Mouse (Mus musculus) cerebellum, adult 2 months (tissue): ENCODE data around the gene Plcg1. TPM values are rescaled to one million over a fixed set of nuclear protein-coding genes. Genes with fewer than 3 reads are reported as not detected.

ENCODE experiments used
- DNase-seq, 2 experiments: peaks; one replicate each; pipeline ENCODE4 v3.0.0; 2021
- H3K27ac ChIP-seq: fragments of 200-500 bp; 2 replicates; pipeline ENCODE4 v1.5.1; 2012; ENCODE audit warnings: low read length, control low read depth, inconsistent platforms; ENCODE audit not compliant: insufficient read depth
- H3K27me3 ChIP-seq: fragments of 200-500 bp; 2 replicates; pipeline ENCODE4 v1.6.1; 2012; ENCODE audit warnings: inconsistent platforms, mild to moderate bottlenecking, low read length, moderate library complexity; ENCODE audit not compliant: control insufficient read depth, insufficient read depth
- H3K4me1 ChIP-seq: fragments of 200-500 bp; 2 replicates; pipeline ENCODE4 v1.6.1; 2011; ENCODE audit warnings: low read length; ENCODE audit not compliant: control insufficient read depth, insufficient read depth
- H3K4me3 ChIP-seq: fragments of 200-500 bp; replicated peaks from 2 replicates; pipeline ENCODE3; 2011; ENCODE audit warnings: mild to moderate bottlenecking, low read depth, low read length, control low read depth; ENCODE audit not compliant: insufficient read depth
- CTCF ChIP-seq: fragments of 200-500 bp; IDR thresholded peaks from 2 replicates; pipeline ENCODE4 v1.5.1; 2011; ENCODE audit warnings: low read depth, mild to moderate bottlenecking, control low read depth, low read length, moderate library complexity, borderline replicate concordance; ENCODE audit not compliant: insufficient read depth
- POLR2A ChIP-seq: fragments of 200-500 bp; IDR thresholded peaks from 2 replicates; pipeline ENCODE4 v1.6.1; 2011; ENCODE audit warnings: low read length, control low read depth, borderline replicate concordance; ENCODE audit not compliant: insufficient read depth
- WGBS: fragments of 180-500 bp; shearing (Covaris S2); methylation state at CpG from one replicate; pipeline ENCODE4 v1.1.7; 2018; 5-methylcytosine and 5-hydroxymethylcytosine counted together
- polyA plus RNA-seq: library from polyadenylated mRNA; depleted of rRNA; stranded (reverse); fragments of >200 nt; gene quantifications from 2 replicates; pipeline ENCODE4 v1.2.3, GENCODE M21; 2012; rRNA removed

The Plcg1 gene
- 73.1 and 74.5 TPM in 2 replicates for polyA plus RNA-seq

- peak; percentile 93 to 94 for DNase-seq
- H3K4me3 ChIP-seq = peak within 1 kb of the TSS; percentile 77
- TF ChIP-seq POLR2A (peak; percentile 37; the same call in 1 of the 2 replicates), CTCF (no peak)
- peaks cover 16% of the 10 kb centered on the region; the same call in 1 of the 2 replicates for H3K4me1 ChIP-seq
- WGBS = under 1% methylated on average over 95 of the region's 99 CpGs
- no peaks in the 10 kb centered on the region for H3K27me3 ChIP-seq
- peak within 1 kb of the TSS; percentile 54 for H3K27ac ChIP-seq
These were observed at the start of gene Plcg1 for GRCm38 (mm10) chr2:160731117-160731838. Plcg1 (plus strand) TSS chr2:160731300.

GRCm38 (mm10) chr2:160700271-160700670 lies 30.8 kb upstream of the Plcg1 start:
- no peak for DNase-seq
- Histone ChIP-seq H3K27me3 (no peaks in the 10 kb centered on the region), H3K4me1 (no peaks in the 10 kb centered on the region), H3K4me3 (no peak overlapping the region), H3K27ac (no peak overlapping the region)
- WGBS = 63% methylated on average over 5 of the region's 5 CpGs
- no peak for TF ChIP-seq CTCF
- no peak for TF ChIP-seq POLR2A

GRCm38 (mm10) chr2:160701603-160702002 lies 29.5 kb upstream of the Plcg1 start:
- WGBS = 57% methylated on average over 3 of the region's 3 CpGs
- no peak for DNase-seq
- no peaks in the 10 kb centered on the region for H3K4me1 ChIP-seq
- TF ChIP-seq CTCF = no peak
- TF ChIP-seq POLR2A = no peak
- H3K27me3 ChIP-seq = no peaks in the 10 kb centered on the region
- no peak overlapping the region for H3K27ac ChIP-seq
- no peak overlapping the region for H3K4me3 ChIP-seq

GRCm38 (mm10) chr2:160702824-160703223 lies 28.3 kb upstream of the Plcg1 start:
- Histone ChIP-seq H3K4me1 (no peaks in the 10 kb centered on the region), H3K4me3 (no peak overlapping the region), H3K27ac (no peak overlapping the region), H3K27me3 (no peaks in the 10 kb centered on the region)
- TF ChIP-seq POLR2A (no peak), CTCF (no peak)
- DNase-seq = no peak

GRCm38 (mm10) chr2:160707673-160708072 lies 23.4 kb upstream of the Plcg1 start:
- no peak overlapping the region for H3K4me3 ChIP-seq
- 86% methylated on average over 3 of the region's 3 CpGs for WGBS
- DNase-seq = no peak
- no peaks in the 10 kb centered on the region for H3K4me1 ChIP-seq
- no peak overlapping the region for H3K27ac ChIP-seq
- no peak for TF ChIP-seq CTCF
- no peak for TF ChIP-seq POLR2A
- H3K27me3 ChIP-seq = no peaks in the 10 kb centered on the region

- no peaks in the 10 kb centered on the region for H3K4me1 ChIP-seq
- no peaks in the 10 kb centered on the region for H3K27me3 ChIP-seq
- no peak for TF ChIP-seq POLR2A
- no peak for TF ChIP-seq CTCF
- H3K4me3 ChIP-seq = no peak overlapping the region
- WGBS = 22% methylated on average over 4 of the region's 4 CpGs
- H3K27ac ChIP-seq = no peak overlapping the region
- no peak for DNase-seq
These were observed 15.6 kb upstream of the Plcg1 start for GRCm38 (mm10) chr2:160715463-160716030.

- peak in 1 of 2 experiments; percentile 38 for DNase-seq
- 72% methylated on average over 5 of the region's 5 CpGs for WGBS
- TF ChIP-seq CTCF (peak; percentile 53), POLR2A (no peak)
- Histone ChIP-seq H3K4me3 (no peak overlapping the region), H3K27ac (no peak overlapping the region), H3K27me3 (no peaks in the 10 kb centered on the region), H3K4me1 (no peaks in the 10 kb centered on the region)
These were observed 13.8 kb upstream of the Plcg1 start for GRCm38 (mm10) chr2:160717269-160717668.

- DNase-seq = no peak
- no peak for TF ChIP-seq POLR2A
- TF ChIP-seq CTCF = no peak
- H3K27me3 ChIP-seq = no peaks in the 10 kb centered on the region
- WGBS = 66% methylated on average over 3 of the region's 3 CpGs
- no peak overlapping the region for H3K27ac ChIP-seq
- H3K4me1 ChIP-seq = no peaks in the 10 kb centered on the region
- no peak overlapping the region for H3K4me3 ChIP-seq
These were observed 12.3 kb upstream of the Plcg1 start for GRCm38 (mm10) chr2:160718811-160719210.
